ENCODE assay signal across 13 mouse cellular contexts in the genomic region with DNA sequence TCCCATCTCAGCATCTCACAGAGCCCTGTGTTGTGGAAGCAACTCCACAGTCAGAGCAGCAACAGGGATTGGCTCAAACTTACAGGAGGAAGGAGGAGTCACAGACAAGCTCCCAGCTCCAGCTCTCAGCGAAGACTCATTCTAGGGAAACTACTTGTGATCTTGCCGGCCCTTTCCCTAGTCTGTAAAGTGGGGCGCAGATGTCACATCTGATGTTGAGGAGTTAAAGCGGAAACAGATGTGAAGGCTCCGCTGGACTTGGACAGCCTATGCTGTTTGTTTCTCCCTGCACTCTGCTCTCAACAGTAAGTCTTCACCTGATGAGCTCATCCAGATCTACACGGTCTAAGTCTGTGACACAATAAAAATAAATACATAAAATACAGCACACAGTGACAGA.
DNase-seq lines count a peak whose midpoint lies in the region.
"Had no signal": no experiment of that assay in that cellular context is flagged by ENCODE, and none has a peak within 500 bp of the region (broad histone marks: within the 10 kb centered on the region; RNA-seq: fewer than 3 reads in every experiment).

No protein-coding gene starts in this region.

- peak; percentile 27 for DNase-seq in embryo, embryonic 10.5 days (ENCODE audit: low spot score)
- DNase-seq in embryo, embryonic 11 days = peak; percentile 34
- DNase-seq in forelimb bud, embryonic 11.5 days (ENCODE audit: low read depth, low spot score) = peak; percentile 43
- DNase-seq in retina, postnatal 1 day = peak; percentile 12
- DNase-seq in adrenal gland, postnatal 36 days = no peak
- DNase-seq in frontal cortex, adult 2 months (ENCODE audit: extremely low spot score in 1 of 2, low spot score in 1 of 2) = no peak
- DNase-seq: adrenal gland, adult 2 months; adrenal gland, postnatal 25 days; cerebellum, adult 11 months; cerebellum, adult 8-10 months; cerebellum, postnatal 36 days; gastrocnemius, adult 2 months; gastrocnemius, postnatal 25 days had no signal

Comparison
In these comparisons a context has a peak if more than half of its experiments do, and no peak if none do; other contexts are left out.
1. DNase-seq: peak in embryo, embryonic 10.5 days (single experiment), embryo, embryonic 11 days (single experiment), forelimb bud, embryonic 11.5 days (single experiment) and retina, postnatal 1 day (single experiment); none in adrenal gland, postnatal 36 days (0 of 2) and frontal cortex, adult 2 months (0 of 2).